Mouse (Mus musculus): ENCODE results near the gene Sec24a.

GRCm38 (mm10) chr11:51681324-51681975 lies 82.0 kb downstream of the Sec24a start:
- TF ChIP-seq CTCF (IDR thresholded peaks at IDR 0.05; ENCODE audit: borderline replicate concordance, control insufficient read depth, extremely low read depth, insufficient read depth, low read length, poor library complexity) = no peak; the same call in 1 of the 2 replicates
- no peak for TF ChIP-seq POLR2A (IDR thresholded peaks at IDR 0.05; ENCODE audit: control insufficient read depth, extremely low read depth, insufficient read depth, low read length, poor library complexity)

All from thymus, adult 2 months (tissue).